Mouse (Mus musculus): ENCODE data around the gene Tnnt3. TPM values are rescaled to one million over a fixed set of nuclear protein-coding genes. Genes with fewer than 3 reads are reported as not detected.

Gene Tnnt3
- 0.33 and 1.1 TPM in 2 replicates for polyA plus RNA-seq (2016; fragmentation: Nextera tagmentation; extraction: Ambion mirVana)

DNA sequence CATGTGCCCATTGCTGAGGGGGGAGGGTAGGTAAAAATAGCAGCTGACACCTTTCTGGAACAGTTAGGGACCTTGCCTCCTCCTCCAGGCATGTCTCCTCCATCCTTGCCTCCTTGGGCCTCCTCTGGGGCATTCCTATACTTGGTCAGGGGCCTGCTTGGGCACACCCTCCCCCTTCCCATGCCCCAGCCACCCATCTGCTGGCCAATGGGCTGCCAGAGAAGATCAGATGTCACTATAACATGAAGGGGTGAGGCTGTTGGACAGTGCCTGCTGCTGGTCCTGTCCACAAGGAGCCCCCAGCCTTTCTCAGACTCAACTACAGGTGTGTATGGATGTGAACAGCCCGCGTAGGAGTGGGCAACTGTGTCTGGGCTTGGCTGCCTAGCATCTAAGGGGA lies at the start of gene Tnnt3:
Gene Tnnt3 (plus strand): TSS at position 262 of the 400 bp plus-strand sequence.
- 80% methylated on average over 2 of the region's 2 CpGs for WGBS
- H3K9me3 ChIP-seq: no peaks in the 10 kb centered on the region
- no peaks in the 10 kb centered on the region for H3K27me3 ChIP-seq (ENCODE audit: poor library complexity, severe bottlenecking)
- peak within 1 kb of the TSS; percentile 4; the same call in 1 of the 2 replicates for H3K27ac ChIP-seq
- DNase-seq (ENCODE audit: extremely low spot score, low spot score): no peak
- no peaks in the 10 kb centered on the region for H3K4me1 ChIP-seq
- H3K4me3 ChIP-seq: no peak within 1 kb of the TSS
- no peaks in the 10 kb centered on the region for H3K36me3 ChIP-seq (replicated peaks)

DNA sequence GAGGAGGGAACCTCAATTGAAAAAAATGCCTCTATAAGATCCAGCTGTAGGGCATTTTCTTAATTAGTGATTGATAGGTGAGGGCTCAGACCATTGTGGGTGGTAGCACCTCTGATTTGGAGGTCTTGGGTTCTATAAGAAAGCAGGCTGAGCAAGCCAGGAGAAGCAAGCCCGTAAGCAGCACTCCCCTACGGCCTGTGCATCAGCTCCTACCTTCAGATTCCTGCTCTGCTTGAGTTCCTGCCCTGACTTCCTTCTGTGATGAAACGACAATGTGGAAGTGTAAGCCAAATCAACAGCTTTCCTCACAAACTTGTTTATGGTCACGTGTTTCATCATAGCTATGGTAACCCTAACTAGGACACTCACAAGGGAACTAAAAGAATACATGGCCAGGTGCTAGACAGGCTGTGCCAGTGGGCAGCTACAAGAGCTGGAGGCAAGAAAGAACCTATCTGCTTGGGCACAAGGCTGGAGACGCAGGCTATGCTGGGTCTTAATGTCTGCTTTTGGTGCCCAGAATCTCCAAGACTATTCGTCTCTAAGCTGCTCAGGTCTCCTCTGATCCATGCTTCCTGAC lies 49.5 kb upstream of the Tnnt3 start:
- Histone ChIP-seq H3K27me3 (ENCODE audit: poor library complexity, severe bottlenecking) (no peaks in the 10 kb centered on the region), H3K4me3 (no peak overlapping the region), H3K4me1 (peaks cover 6% of the 10 kb centered on the region), H3K27ac (no peak overlapping the region), H3K36me3 (replicated peaks) (no peaks in the 10 kb centered on the region), H3K9me3 (no peaks in the 10 kb centered on the region)
- 85% methylated on average over 6 of the region's 6 CpGs for WGBS
- DNase-seq (ENCODE audit: extremely low spot score, low spot score): no peak

DNA sequence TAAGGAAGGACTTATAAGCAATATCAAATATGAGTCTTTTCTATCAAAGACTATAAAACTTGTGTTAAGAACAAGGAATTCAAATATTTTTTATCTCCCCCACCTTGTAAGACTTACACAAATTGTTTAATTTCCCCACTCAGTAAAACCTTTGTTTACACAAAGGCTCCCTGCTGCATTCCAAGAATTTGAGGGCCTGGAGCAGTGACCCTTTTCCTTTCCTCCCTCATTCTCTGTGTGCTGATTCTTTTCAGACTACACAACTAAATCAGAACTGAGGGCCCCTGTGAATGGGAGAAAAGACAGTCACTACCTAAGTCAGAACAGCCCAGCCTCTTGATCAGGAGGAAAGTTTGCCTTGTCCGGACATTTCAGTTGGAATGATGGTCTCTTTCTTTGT lies 43.9 kb upstream of the Tnnt3 start:
- Histone ChIP-seq H3K4me1 (peaks cover 56% of the 10 kb centered on the region), H3K4me3 (no peak overlapping the region), H3K36me3 (replicated peaks) (no peaks in the 10 kb centered on the region), H3K27ac (peak overlapping the region; percentile 87), H3K27me3 (ENCODE audit: poor library complexity, severe bottlenecking) (no peaks in the 10 kb centered on the region), H3K9me3 (no peaks in the 10 kb centered on the region)
- DNase-seq (ENCODE audit: extremely low spot score, low spot score): no peak
- 24% methylated on average over 1 of the region's 1 CpGs for WGBS

DNA sequence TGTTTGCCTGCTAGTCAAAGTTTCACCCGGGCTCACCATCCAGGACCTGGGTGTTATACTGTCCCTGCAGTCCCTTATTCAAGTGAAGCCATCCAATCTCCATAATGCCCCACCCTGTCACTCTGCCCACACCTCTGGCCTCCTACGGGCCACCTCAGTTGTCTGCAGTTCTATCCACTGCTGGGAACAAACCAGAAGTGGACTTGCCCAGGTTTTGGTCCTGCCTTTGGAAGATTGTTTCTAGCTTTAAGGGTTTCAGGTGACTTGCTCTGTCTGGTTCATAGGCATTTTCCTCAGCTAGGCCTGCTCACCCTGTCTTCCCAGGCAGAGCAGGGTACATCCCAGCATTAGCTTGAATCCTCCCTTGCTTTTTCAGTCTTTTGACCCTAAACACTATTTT lies 43.4 kb upstream of the Tnnt3 start:
- Histone ChIP-seq H3K9me3 (no peaks in the 10 kb centered on the region), H3K27me3 (ENCODE audit: poor library complexity, severe bottlenecking) (no peaks in the 10 kb centered on the region), H3K4me3 (no peak overlapping the region), H3K4me1 (peaks cover 56% of the 10 kb centered on the region), H3K36me3 (replicated peaks) (no peaks in the 10 kb centered on the region), H3K27ac (peak overlapping the region; percentile 87)
- WGBS: 54% methylated on average over 2 of the region's 2 CpGs
- DNase-seq (ENCODE audit: extremely low spot score, low spot score): no peak

DNA sequence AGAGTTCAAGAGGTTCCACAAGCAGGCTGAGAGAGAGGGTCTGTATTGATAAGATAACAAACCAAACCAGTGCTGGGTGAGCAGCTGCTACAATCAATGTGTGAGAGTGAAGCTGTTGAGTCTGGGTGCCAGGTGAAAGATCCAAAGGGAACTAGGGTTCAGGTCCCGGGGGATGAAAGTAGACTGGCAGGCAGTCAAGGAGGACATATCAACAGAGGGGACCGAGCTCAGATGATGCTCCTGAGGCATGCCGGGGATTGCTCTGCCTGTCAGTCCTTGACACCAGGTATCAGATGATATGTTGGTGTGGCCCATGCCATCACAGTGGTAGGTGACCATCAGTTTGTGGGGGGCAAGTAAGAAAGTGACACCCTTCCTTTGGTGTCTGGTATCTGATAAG lies 41.8 kb upstream of the Tnnt3 start:
- no peak for DNase-seq (ENCODE audit: extremely low spot score, low spot score)
- no peaks in the 10 kb centered on the region for H3K27me3 ChIP-seq (ENCODE audit: poor library complexity, severe bottlenecking)
- H3K4me3 ChIP-seq: no peak overlapping the region
- peaks cover 56% of the 10 kb centered on the region for H3K4me1 ChIP-seq
- H3K36me3 ChIP-seq (replicated peaks): no peaks in the 10 kb centered on the region
- peak overlapping the region; percentile 87 for H3K27ac ChIP-seq
- no peaks in the 10 kb centered on the region for H3K9me3 ChIP-seq
- 82% methylated on average over 3 of the region's 3 CpGs for WGBS

DNA sequence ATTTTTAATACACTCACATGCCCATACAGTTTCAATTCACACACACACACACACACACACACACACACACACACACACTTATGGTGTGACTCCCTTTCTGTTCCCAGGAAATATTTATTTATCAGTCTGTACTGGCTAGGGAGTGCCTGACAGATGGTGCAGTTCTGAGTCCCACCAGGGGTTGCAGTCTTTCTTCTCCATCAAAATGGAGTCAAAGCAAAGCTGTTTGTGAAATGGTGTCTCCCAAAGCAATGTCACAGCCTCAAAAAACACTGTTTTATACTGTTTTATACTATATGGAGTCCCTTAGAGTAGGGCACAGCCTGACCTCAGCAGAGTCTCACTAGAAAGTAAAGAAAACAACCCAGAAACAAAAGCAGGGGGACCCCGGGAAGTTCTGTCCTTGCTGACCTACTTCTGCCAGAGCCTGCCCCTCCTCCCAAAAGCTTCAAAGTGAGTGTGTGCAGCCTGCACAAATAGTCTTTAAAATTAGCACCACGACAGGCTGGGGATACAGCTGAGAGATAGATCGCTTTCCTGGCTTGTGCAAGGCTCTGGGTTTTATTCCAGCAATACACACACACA lies 41.3 kb upstream of the Tnnt3 start:
- H3K4me3 ChIP-seq: no peak overlapping the region
- H3K36me3 ChIP-seq (replicated peaks): no peaks in the 10 kb centered on the region
- H3K27ac ChIP-seq: peak overlapping the region; percentile 87
- DNase-seq (ENCODE audit: extremely low spot score, low spot score): no peak
- peaks cover 56% of the 10 kb centered on the region for H3K4me1 ChIP-seq
- no peaks in the 10 kb centered on the region for H3K27me3 ChIP-seq (ENCODE audit: poor library complexity, severe bottlenecking)
- no peaks in the 10 kb centered on the region for H3K9me3 ChIP-seq
- 32% methylated on average over 3 of the region's 3 CpGs for WGBS

DNA sequence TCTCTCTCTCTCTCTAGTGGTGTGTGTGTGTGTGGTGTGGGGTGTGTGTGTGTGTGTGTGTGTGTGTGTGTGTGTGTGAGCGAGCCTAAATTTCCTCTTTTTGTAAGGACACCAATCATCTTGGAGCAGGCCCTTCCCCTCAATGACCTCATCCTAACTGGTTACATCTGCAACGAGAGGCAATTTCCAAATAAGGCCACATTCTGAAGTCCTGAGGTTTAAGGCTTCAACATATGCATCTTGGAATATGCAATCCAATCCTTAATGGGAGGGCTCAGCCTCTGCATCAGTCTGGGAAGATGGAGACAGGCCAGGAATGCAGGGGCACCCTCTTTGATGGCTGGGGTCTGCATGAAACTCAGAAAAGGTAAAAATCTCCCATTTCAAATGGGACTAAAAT lies 40.6 kb upstream of the Tnnt3 start:
- H3K27ac ChIP-seq: peak overlapping the region; percentile 87
- no peak overlapping the region for H3K4me3 ChIP-seq
- peaks cover 56% of the 10 kb centered on the region for H3K4me1 ChIP-seq
- no peaks in the 10 kb centered on the region for H3K36me3 ChIP-seq (replicated peaks)
- 54% methylated on average over 2 of the region's 2 CpGs for WGBS
- no peaks in the 10 kb centered on the region for H3K27me3 ChIP-seq (ENCODE audit: poor library complexity, severe bottlenecking)
- peak; percentile 47 for DNase-seq (ENCODE audit: extremely low spot score, low spot score)
- H3K9me3 ChIP-seq: no peaks in the 10 kb centered on the region

DNA sequence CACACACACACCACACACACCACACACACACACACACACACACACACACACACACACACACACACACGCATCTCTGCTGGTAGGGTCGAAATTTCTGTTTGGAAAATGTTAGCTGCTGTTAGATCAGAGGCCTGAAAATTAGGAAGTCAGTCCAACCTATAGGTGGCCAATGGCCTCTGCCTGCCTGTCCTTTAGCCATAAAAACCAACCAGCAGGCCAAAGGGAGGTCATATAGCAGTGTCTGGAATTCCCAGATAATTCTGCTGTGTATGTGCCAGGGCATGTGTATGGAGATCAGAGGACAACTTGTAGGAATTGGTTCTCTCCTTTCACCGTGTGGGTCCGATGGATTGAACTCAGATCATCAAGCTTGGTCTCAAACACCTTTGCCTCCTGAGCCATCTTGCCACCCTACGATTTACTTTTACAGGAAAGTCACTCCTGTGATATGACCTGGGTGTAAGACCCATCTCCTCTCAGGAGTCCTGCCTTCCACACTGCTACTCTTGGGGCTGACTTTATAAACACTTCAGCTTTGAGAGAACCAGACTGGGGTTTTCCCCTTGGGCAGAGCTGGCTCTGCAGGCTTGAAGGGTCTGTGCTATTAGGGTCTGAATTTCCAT lies 39.8 kb upstream of the Tnnt3 start:
- no peak overlapping the region for H3K4me3 ChIP-seq
- H3K4me1 ChIP-seq: peaks cover 52% of the 10 kb centered on the region
- H3K9me3 ChIP-seq: no peaks in the 10 kb centered on the region
- peak overlapping the region; percentile 87 for H3K27ac ChIP-seq
- no peaks in the 10 kb centered on the region for H3K36me3 ChIP-seq (replicated peaks)
- no peak for DNase-seq (ENCODE audit: extremely low spot score, low spot score)
- WGBS: 88% methylated on average over 5 of the region's 5 CpGs
- H3K27me3 ChIP-seq (ENCODE audit: poor library complexity, severe bottlenecking): no peaks in the 10 kb centered on the region; the same call in 1 of the 2 replicates

DNA sequence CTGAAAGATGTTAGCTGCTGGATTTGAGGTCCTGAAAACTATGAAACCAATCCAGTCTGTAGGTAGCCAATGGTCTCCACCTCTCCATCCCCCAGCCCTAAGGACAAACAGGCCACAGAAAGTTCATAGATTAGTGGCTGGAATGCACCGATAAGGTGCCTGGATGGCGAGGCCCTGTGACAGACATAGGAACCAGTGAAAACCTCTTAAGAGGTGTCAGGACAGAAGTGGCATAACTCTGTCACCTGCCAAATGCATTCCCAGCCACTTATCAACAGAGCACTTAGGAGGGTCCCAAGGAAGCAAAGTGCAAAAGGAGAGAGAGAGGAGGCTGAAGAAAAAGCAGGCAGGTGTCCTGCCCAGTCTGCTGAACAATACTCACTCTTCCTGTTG lies 39.3 kb upstream of the Tnnt3 start:
- H3K9me3 ChIP-seq: no peaks in the 10 kb centered on the region
- no peak overlapping the region for H3K4me3 ChIP-seq
- H3K27me3 ChIP-seq (ENCODE audit: poor library complexity, severe bottlenecking): no peaks in the 10 kb centered on the region; the same call in 1 of the 2 replicates
- H3K27ac ChIP-seq: peak overlapping the region; percentile 87
- no peaks in the 10 kb centered on the region for H3K36me3 ChIP-seq (replicated peaks)
- WGBS: 91% methylated on average over 2 of the region's 2 CpGs
- peaks cover 49% of the 10 kb centered on the region for H3K4me1 ChIP-seq
- no peak for DNase-seq (ENCODE audit: extremely low spot score, low spot score)

DNA sequence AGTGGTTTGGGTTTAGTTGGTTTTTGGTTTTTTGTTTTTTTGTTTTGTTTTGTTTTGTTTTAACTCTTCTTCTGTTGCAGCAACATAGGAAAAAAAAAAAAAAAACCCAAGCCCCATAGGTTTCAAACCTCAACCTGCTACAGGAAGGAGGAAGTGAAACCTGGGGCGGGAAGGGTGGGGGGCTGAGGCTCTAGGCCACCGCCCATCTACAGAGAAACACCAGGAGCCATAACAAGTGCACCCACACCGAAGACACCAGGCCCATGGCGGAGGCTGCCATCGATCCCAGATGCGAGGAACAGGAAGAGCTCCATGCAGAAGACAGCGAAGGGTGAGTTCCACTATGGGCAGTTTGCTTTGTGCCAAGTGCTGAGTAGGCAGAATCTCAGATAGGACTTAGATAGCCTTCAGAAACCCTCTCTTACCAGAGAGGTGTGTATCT lies 38.0 kb upstream of the Tnnt3 start, which contains the start of gene Lsp1:
Gene Lsp1 (plus strand): TSS at position 174 of the 442 bp plus-strand sequence.
- Histone ChIP-seq H3K36me3 (replicated peaks) (no peaks in the 10 kb centered on the region), H3K27ac (peak within 1 kb of the TSS; percentile 87; the same call in 1 of the 2 replicates), H3K4me3 (no peak within 1 kb of the TSS), H3K4me1 (peaks cover 35% of the 10 kb centered on the region), H3K9me3 (no peaks in the 10 kb centered on the region), H3K27me3 (ENCODE audit: poor library complexity, severe bottlenecking) (no peaks in the 10 kb centered on the region; the same call in 1 of the 2 replicates)
- no peak for DNase-seq (ENCODE audit: extremely low spot score, low spot score)
- 93% methylated on average over 7 of the region's 7 CpGs for WGBS

DNA sequence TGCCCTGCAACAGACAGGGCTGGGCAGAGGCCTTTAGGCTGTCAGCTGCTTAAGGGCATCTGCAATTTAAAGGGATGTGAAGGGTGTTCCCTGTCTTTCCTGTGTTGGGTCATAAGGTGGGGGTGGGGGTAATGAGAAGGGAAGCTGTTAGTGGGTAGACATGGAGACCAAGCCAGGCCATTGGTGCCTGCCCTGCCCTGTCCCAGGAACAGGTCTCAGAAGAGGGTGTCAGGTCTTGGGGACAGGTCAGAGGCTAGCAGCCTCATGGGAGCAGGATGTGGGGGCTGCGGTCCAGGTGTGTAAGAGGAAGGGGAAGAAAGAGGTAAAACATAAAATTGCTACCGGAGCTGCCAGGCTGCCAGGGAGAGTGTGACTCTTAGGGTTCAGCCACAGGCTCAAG lies 37.2 kb upstream of the Tnnt3 start:
- DNase-seq (ENCODE audit: extremely low spot score, low spot score): no peak
- no peaks in the 10 kb centered on the region for H3K36me3 ChIP-seq (replicated peaks)
- H3K4me1 ChIP-seq: peaks cover 27% of the 10 kb centered on the region
- H3K4me3 ChIP-seq: no peak overlapping the region
- 0 out of 2 replicates have a peak overlapping the region, but pooled peaks have one; percentile 44 for H3K27ac ChIP-seq
- no peaks in the 10 kb centered on the region for H3K9me3 ChIP-seq
- WGBS: 92% methylated on average over 2 of the region's 2 CpGs
- no peaks in the 10 kb centered on the region; the same call in 1 of the 2 replicates for H3K27me3 ChIP-seq (ENCODE audit: poor library complexity, severe bottlenecking)

DNA sequence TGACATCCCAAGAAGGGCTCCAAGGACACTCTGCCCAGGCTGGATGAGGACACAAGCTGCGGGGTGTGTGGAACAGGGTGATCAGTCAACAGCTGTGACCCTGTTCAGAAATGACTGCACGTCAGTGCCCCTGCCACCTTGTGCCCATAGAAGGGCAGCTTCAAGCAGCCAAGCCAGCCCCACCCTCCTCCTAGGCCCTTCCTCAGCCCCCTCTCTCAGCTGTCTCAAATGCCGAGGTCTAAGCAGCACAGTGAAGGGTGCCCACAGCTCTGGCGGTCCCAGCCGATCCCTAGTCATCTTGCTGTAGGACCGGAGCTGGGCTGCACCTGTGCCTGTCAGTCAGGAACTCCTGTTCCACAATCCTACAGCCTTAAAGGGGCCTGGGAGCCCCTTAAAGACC lies 36.4 kb upstream of the Tnnt3 start:
- H3K27ac ChIP-seq: peak overlapping the region; percentile 44; the same call in 1 of the 2 replicates
- no peak for DNase-seq (ENCODE audit: extremely low spot score, low spot score)
- 89% methylated on average over 6 of the region's 6 CpGs for WGBS
- H3K4me3 ChIP-seq: no peak overlapping the region
- no peaks in the 10 kb centered on the region for H3K36me3 ChIP-seq (replicated peaks)
- peaks cover 20% of the 10 kb centered on the region for H3K4me1 ChIP-seq
- no peaks in the 10 kb centered on the region; the same call in 1 of the 2 replicates for H3K27me3 ChIP-seq (ENCODE audit: poor library complexity, severe bottlenecking)
- H3K9me3 ChIP-seq: no peaks in the 10 kb centered on the region

DNA sequence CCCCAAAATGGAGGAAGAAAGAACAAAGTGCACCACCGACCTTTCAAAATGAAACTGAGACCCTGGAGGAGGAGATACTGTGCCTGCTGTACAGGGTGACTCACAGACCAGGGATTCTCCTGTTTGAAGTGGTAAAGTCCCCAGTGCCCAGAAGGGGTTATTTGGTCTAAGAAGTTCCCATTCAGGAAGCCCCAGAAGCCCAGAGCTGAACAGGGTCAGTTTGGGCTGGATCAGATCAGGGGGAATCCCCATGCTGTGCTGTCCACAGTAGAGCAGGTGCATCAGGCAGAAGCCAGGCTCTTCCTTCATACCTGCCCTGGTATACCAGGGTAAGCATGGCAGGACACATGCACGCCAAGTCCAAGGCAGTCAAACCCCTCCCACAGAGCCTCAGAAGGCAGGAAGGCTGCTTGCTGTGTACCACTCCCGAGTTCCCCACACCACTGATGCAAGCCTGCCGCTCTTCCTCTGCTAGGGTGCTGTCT lies 36.0 kb upstream of the Tnnt3 start:
- H3K9me3 ChIP-seq: no peaks in the 10 kb centered on the region
- no peak overlapping the region for H3K4me3 ChIP-seq
- peaks cover 15% of the 10 kb centered on the region for H3K4me1 ChIP-seq
- no peaks in the 10 kb centered on the region for H3K36me3 ChIP-seq (replicated peaks)
- 0 out of 2 replicates have a peak overlapping the region, but pooled peaks have one; percentile 44 for H3K27ac ChIP-seq
- WGBS: 70% methylated on average over 4 of the region's 4 CpGs
- no peaks in the 10 kb centered on the region; the same call in 1 of the 2 replicates for H3K27me3 ChIP-seq (ENCODE audit: poor library complexity, severe bottlenecking)
- DNase-seq (ENCODE audit: extremely low spot score, low spot score): no peak

Measured in forebrain, embryonic 10.5 days (tissue).